Comparison of ENCODE assay signal across 10 mouse cellular contexts in the genomic region with DNA sequence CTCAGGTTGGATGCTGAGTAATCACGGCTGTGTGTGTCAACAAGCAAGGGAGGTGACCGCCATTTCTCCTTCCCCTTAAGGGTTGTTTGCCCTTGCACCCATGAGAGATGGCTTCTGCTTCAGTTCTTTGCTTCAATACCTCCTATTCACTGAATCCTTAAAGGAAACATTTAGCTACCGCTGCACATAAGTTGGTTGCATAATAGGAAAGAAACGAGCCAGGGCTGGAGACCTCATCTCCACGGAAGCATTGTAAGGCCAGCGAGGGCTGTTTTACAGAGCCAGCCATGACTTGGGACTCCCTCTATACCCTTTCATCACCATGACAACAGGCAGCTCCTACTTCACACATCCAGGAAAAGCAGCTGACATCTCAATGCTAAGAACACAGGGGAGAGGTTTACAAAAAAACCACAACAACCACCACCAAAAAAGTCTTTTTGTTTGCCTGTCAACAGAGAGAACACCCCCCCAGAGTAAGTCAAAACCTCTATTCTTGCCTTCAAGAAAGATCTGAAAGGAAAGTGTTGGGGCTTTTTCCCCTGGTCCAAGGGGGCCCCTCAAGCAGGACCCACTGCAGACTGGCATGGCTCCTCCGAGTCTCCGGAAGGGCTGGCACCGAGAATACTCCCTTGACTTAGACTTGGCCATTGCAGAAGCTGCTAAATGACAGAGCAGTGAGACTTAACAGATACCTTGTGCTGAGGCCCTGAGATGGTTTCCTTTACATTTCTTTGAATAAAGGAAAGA. TPM values are rescaled to one million over a fixed set of nuclear protein-coding genes. Genes with fewer than 3 reads are reported as not detected.
DNase-seq lines count a peak whose midpoint lies in the region; ATAC-seq lines count a peak whose summit lies in the region.
"Had no signal": no experiment of that assay in that cellular context is flagged by ENCODE, and none has a peak within 500 bp of the region (broad histone marks: within the 10 kb centered on the region; RNA-seq: fewer than 3 reads in every experiment).

No protein-coding gene starts in this region.

- no peak overlapping the region for H3K4me3 ChIP-seq in kidney, embryonic 16.5 days (ENCODE audit: low read length)
- no peak overlapping the region for H3K4me3 ChIP-seq in embryonic facial prominence, embryonic 11.5 days (ENCODE audit: low read depth, low read length)
- no peak overlapping the region for H3K4me3 ChIP-seq in hindbrain, embryonic 13.5 days
- H3K4me3 ChIP-seq in midbrain, embryonic 10.5 days = peak overlapping the region; percentile 20; the same call in 1 of the 2 replicates

- WGBS in kidney, embryonic 16.5 days = 33% methylated on average over 9 of the region's 9 CpGs
- WGBS in embryonic facial prominence, embryonic 11.5 days = 31% methylated on average over 9 of the region's 9 CpGs
- 6% methylated on average over 9 of the region's 9 CpGs for WGBS in hindbrain, embryonic 13.5 days
- WGBS in midbrain, embryonic 10.5 days = 12% methylated on average over 9 of the region's 9 CpGs

- no peaks in the 10 kb centered on the region for H3K36me3 ChIP-seq in kidney, embryonic 16.5 days (ENCODE audit: insufficient read depth, low read length)
- H3K36me3 ChIP-seq in embryonic facial prominence, embryonic 11.5 days (replicated peaks; ENCODE audit: control insufficient read depth, insufficient read depth, low read depth, low read length) = no peaks in the 10 kb centered on the region
- H3K36me3 ChIP-seq in hindbrain, embryonic 13.5 days = no peaks in the 10 kb centered on the region
- H3K36me3 ChIP-seq in midbrain, embryonic 10.5 days = no peaks in the 10 kb centered on the region

- peak overlapping the region; percentile 85 for H3K27ac ChIP-seq in kidney, embryonic 16.5 days (ENCODE audit: low read length)
- H3K27ac ChIP-seq in embryonic facial prominence, embryonic 11.5 days (replicated peaks; ENCODE audit: low read depth, low read length) = peak overlapping the region; percentile 39; the same call in 1 of the 2 replicates
- peak overlapping the region; percentile 85 for H3K27ac ChIP-seq in hindbrain, embryonic 13.5 days
- H3K27ac ChIP-seq in midbrain, embryonic 10.5 days (replicated peaks) = peak overlapping the region; percentile 81

- no peaks in the 10 kb centered on the region for H3K9me3 ChIP-seq in kidney, embryonic 16.5 days (ENCODE audit: low read length)
- no peaks in the 10 kb centered on the region for H3K9me3 ChIP-seq in embryonic facial prominence, embryonic 11.5 days (replicated peaks; ENCODE audit: control insufficient read depth, low read length)
- H3K9me3 ChIP-seq in hindbrain, embryonic 13.5 days = no peaks in the 10 kb centered on the region
- no peaks in the 10 kb centered on the region for H3K9me3 ChIP-seq in midbrain, embryonic 10.5 days (replicated peaks)

- peak overlapping the region; percentile 35; the same call in 1 of the 2 replicates for H3K9ac ChIP-seq in kidney, embryonic 16.5 days (replicated peaks; ENCODE audit: low read length)
- no peak overlapping the region for H3K9ac ChIP-seq in embryonic facial prominence, embryonic 11.5 days (replicated peaks; ENCODE audit: low read length)
- no peak overlapping the region for H3K9ac ChIP-seq in hindbrain, embryonic 13.5 days

- H3K4me2 ChIP-seq in kidney, embryonic 16.5 days (replicated peaks; ENCODE audit: low read depth, low read length) = peak overlapping the region; percentile 29; the same call in 1 of the 2 replicates
- H3K4me2 ChIP-seq in embryonic facial prominence, embryonic 11.5 days (ENCODE audit: low read depth, low read length) = no peak overlapping the region
- H3K4me2 ChIP-seq in hindbrain, embryonic 13.5 days = peak overlapping the region; percentile 49

- no peaks in the 10 kb centered on the region for H3K27me3 ChIP-seq in kidney, embryonic 16.5 days (ENCODE audit: insufficient read depth, low read length)
- H3K27me3 ChIP-seq in embryonic facial prominence, embryonic 11.5 days (ENCODE audit: control insufficient read depth, insufficient read depth, low read length) = no peaks in the 10 kb centered on the region
- no peaks in the 10 kb centered on the region for H3K27me3 ChIP-seq in hindbrain, embryonic 13.5 days
- H3K27me3 ChIP-seq in midbrain, embryonic 10.5 days (ENCODE audit: low read depth, poor library complexity, severe bottlenecking) = peaks cover 19% of the 10 kb centered on the region; the same call in 1 of the 2 replicates

- no peak for DNase-seq in kidney, postnatal 10 days
- DNase-seq in embryonic facial prominence, embryonic 11.5 days (ENCODE audit: low spot score) = peak; percentile 60
- DNase-seq in midbrain, embryonic 10.5 days (ENCODE audit: low spot score) = peak; percentile 78
- peak; percentile 77 for DNase-seq in telencephalon, adult 2 months (ENCODE audit: low read depth, low spot score)
- no peak for DNase-seq in adrenal gland, postnatal 14 days
- no peak for DNase-seq in lung, adult 18-20 months

- H3K4me1 ChIP-seq in kidney, embryonic 16.5 days (ENCODE audit: insufficient read depth, low read length) = peaks cover 63% of the 10 kb centered on the region
- H3K4me1 ChIP-seq in embryonic facial prominence, embryonic 11.5 days (ENCODE audit: control insufficient read depth, insufficient read depth, low read length) = peaks cover 5% of the 10 kb centered on the region
- peaks cover 77% of the 10 kb centered on the region for H3K4me1 ChIP-seq in hindbrain, embryonic 13.5 days (replicated peaks)
- H3K4me1 ChIP-seq in midbrain, embryonic 10.5 days = peaks cover 79% of the 10 kb centered on the region

- ATAC-seq in kidney, embryonic 16.5 days (ENCODE audit: low FRiP score, low TSS enrichment) = 0 out of 2 replicates have a peak, but pooled peaks have one; percentile 13
- no peak; the same call in 1 of the 2 replicates for ATAC-seq in embryonic facial prominence, embryonic 11.5 days (replicated peaks; ENCODE audit: insufficient number of reproducible peaks, low FRiP score, low TSS enrichment, low read depth)
- peak; percentile 64 for ATAC-seq in hindbrain, embryonic 13.5 days (ENCODE audit: low FRiP score)

RNA-seq across cellular contexts. Expression of a gene that starts 3.2 kb away (rescaled TPM):
- 56.7 and 79.2 TPM in 2 replicates for polyA plus RNA-seq in kidney, embryonic 16.5 days (2015; fragmentation: Nextera tagmentation; extraction: Ambion mirVana)
- polyA plus RNA-seq in embryonic facial prominence, embryonic 11.5 days (2014; fragmentation: Nextera tagmentation; extraction: Ambion mirVana) = 45.8 and 48.8 TPM in 2 replicates
- polyA plus RNA-seq in hindbrain, embryonic 13.5 days (2015; fragmentation: Nextera tagmentation; extraction: Ambion mirVana) = 150 and 151 TPM in 2 replicates
- 30.0 and 42.1 TPM in 2 replicates for polyA plus RNA-seq in midbrain, embryonic 10.5 days (2016; fragmentation: Nextera tagmentation; extraction: Ambion mirVana)
- total RNA-seq in adrenal gland, postnatal 14 days (2021) = 113 and 137 TPM in 2 replicates
- total RNA-seq: hematopoietic stem cell, adult 5-6 weeks had no signal

RNA-seq across cellular contexts. Expression of a gene that starts 32.9 kb away (rescaled TPM):
- not detected in 2 replicates for polyA plus RNA-seq in kidney, embryonic 16.5 days (2015; fragmentation: Nextera tagmentation; extraction: Ambion mirVana)
- polyA plus RNA-seq in embryonic facial prominence, embryonic 11.5 days (2014; fragmentation: Nextera tagmentation; extraction: Ambion mirVana) = not detected in 2 replicates
- not detected in 2 replicates for polyA plus RNA-seq in hindbrain, embryonic 13.5 days (2015; fragmentation: Nextera tagmentation; extraction: Ambion mirVana)
- not detected in 2 replicates for polyA plus RNA-seq in midbrain, embryonic 10.5 days (2016; fragmentation: Nextera tagmentation; extraction: Ambion mirVana)
- not detected in 2 replicates for total RNA-seq in adrenal gland, postnatal 14 days (2021)
- total RNA-seq: hematopoietic stem cell, adult 5-6 weeks had no signal
- polyA plus RNA-seq: spleen, adult 2 months had no signal

Comparison
In these comparisons a context has a peak if more than half of its experiments do, and no peak if none do; other contexts are left out.
1. DNase-seq: peak in embryonic facial prominence, embryonic 11.5 days (single experiment), midbrain, embryonic 10.5 days (single experiment) and telencephalon, adult 2 months (single experiment); none in kidney, postnatal 10 days (single experiment), adrenal gland, postnatal 14 days (single experiment) and lung, adult 18-20 months (0 of 2).
2. Peak in every context shown above with its lines, with median percentiles within 50 percentile points of each other: H3K27ac ChIP-seq.